Mouse (Mus musculus) monocyte, adult 2 months (primary cell): ENCODE data around the gene Scgb1b3.

Source experiments
- DNase-seq, 2 experiments: peaks; one replicate each; pipeline ENCODE4 v3.0.0; 2022; ENCODE audit warnings: low spot score in 2 of 2, low read depth in 1 of 2

Gene Scgb1b3

DNA sequence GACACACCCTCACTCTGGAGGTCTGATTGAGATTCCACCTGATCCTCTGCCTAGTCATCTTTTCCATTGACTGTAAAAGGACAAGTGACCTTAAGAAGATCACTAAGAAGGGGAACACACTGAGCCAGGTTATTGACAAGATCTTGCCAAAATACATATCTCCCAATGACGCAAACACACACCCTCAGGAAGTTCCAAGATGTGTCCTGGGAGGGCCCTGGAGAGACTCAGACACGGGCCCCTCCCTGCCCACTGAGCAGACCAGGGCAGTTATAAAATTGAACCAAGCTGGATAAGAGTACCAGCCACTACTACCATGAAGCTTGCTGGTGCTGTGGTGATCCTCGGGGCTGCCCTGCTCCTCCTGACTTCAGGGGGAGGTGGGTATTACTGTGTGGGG, at the start of gene Scgb1b3:
Scgb1b3 (plus strand) TSS at position 301 of the 400 bp plus-strand sequence.
- DNase-seq, result no peak

- no peak for DNase-seq
Measured at GRCm38 (mm10) chr7:31362022-31362560, 13.3 kb upstream of the Scgb1b3 start, which contains the start of gene Scgb2b3. Scgb2b3 (minus strand) TSS chr7:31362072.
